Mouse (Mus musculus) cortical plate, adult 2 months (tissue): ENCODE results near the gene Olfr1368.
"Not testable (repeated sequence)": the region's sequence is repeated elsewhere in the genome, so short reads cannot be mapped to it uniquely, and the experiment has no call there.

ENCODE experiments used
- CTCF ChIP-seq: fragments of 200-500 bp; IDR thresholded peaks from 2 replicates; pipeline ENCODE4 v1.5.1; 2011; ENCODE audit warnings: mild to moderate bottlenecking, control low read depth, low read length; ENCODE audit not compliant: insufficient read depth; ENCODE audit errors: extremely low read depth
- POLR2A ChIP-seq: fragments of 200-500 bp; IDR thresholded peaks from 2 replicates; pipeline ENCODE4 v1.6.1; 2011; ENCODE audit warnings: mild to moderate bottlenecking, low read length, control low read depth; ENCODE audit not compliant: insufficient read depth; ENCODE audit errors: extremely low read depth

GRCm38 (mm10) chr13:21111183-21111582, 34.5 kb downstream of the Olfr1368 start, which contains the start of gene Olfr1369-ps1:
- not testable (repeated sequence) for TF ChIP-seq POLR2A, CTCF
